Mouse (Mus musculus) large intestine, adult 2 months (tissue): ENCODE measurements at regions not wholly inside any gene's neighbourhood (a gene's known extent, or its start where the extent isn't known, plus 50 kb on each side); places are given as distances from the start of the nearest gene placed in this dataset.

ENCODE experiments used
- DNase-seq: peaks from one replicate; pipeline ENCODE4 v3.0.0-alpha.2; 2012; ENCODE audit warnings: low read depth, low spot score
- WGBS: fragments of 180-500 bp; shearing (Covaris S2); methylation state at CpG from one replicate; pipeline ENCODE4 v1.1.7; 2018; 5-methylcytosine and 5-hydroxymethylcytosine counted together

- WGBS: 76% methylated on average over 3 of the region's 3 CpGs
These were observed 830.3 kb upstream of the Adgrl2 start for GRCm38 (mm10) chr3:149820670-149821069.

DNA sequence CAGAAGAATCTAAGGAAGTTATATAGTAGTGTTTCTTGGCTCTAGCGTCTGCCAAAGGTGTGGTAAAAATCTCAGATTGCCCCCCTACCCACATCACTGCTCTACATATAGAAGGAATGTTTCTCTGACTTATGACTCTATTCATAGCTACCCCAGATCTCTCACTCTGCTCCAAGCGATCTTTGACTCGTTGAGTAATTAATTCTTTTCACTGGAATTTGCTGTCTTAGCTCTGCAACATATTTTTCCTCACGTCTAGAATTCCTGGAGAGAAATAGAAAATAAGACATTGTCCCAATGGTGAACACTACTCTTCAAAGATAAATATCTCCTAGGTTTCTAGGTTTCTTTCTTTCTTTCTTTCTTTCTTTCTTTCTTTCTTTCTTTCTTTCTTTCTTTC is 829.5 kb upstream of the Adgrl2 start:
- DNase-seq: no peak
- WGBS: 60% methylated on average over 4 of the region's 4 CpGs

More at GRCm38 (mm10) chr3:149820670-149821069, 830.3 kb upstream of the Adgrl2 start:
- DNase-seq: no peak

DNA sequence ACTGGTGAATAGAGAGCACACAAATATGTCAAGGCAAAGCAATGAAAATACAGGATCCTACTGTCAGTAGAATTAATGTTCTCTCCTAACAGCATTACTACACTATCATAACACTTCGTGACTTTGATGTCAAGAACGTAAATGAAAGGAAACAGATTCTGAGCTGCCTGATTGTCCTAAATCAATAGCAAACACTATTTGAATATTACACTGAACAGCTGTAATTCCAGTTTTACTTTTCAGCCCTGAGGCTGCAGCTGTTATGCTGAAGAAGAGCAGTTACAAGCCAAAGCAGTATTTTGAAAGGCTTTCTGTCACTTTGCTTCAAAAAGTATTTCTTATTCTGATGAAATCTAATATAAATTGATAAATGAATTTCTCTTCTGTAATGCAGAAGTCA is 828.7 kb upstream of the Adgrl2 start:
- no peak for DNase-seq
- 71% methylated on average over 2 of the region's 2 CpGs for WGBS

GRCm38 (mm10) chr3:149811036-149811435 is 820.7 kb upstream of the Adgrl2 start:
- no peak for DNase-seq
- 50% methylated on average over 2 of the region's 2 CpGs for WGBS

DNA sequence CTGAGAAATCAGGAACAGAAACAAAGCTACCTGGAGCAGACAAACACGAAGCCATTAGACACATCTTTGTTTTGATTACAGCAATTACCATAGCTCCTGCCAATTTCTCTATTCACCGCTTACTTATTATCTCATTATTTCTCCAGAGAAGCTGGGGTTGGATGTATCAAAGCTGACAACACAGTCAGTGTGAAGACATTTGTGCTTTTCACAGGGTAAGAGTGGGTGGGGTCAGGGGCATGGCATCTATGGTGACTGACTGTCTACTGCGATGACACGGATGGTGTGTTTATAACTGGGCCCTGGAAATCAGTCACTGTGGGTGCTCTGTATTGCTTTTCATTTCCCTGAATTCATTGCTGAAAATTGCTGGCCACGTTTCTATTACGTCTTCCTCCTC is 815.0 kb upstream of the Adgrl2 start:
- 61% methylated on average over 6 of the region's 6 CpGs for WGBS
- no peak for DNase-seq

DNA sequence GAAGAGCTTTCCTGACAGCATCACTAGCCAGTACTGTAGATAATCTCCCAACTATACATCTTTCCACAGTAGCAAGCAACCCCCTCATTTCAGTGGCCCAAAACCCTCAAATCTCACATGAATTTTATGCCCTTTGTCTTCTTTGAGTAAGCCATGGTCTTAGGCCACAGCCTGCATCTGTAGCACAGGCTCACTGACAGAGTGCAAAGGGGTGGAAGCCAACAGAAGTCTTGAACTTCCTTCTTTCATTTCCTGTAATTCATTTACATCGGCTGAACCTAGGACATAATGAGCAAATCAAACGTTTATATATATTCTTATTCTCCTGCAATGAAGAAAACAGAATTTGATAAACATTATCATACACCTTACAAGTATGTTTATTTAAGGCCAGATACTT is 805.8 kb upstream of the Adgrl2 start:
- 56% methylated on average over 2 of the region's 2 CpGs for WGBS
- no peak for DNase-seq

DNA sequence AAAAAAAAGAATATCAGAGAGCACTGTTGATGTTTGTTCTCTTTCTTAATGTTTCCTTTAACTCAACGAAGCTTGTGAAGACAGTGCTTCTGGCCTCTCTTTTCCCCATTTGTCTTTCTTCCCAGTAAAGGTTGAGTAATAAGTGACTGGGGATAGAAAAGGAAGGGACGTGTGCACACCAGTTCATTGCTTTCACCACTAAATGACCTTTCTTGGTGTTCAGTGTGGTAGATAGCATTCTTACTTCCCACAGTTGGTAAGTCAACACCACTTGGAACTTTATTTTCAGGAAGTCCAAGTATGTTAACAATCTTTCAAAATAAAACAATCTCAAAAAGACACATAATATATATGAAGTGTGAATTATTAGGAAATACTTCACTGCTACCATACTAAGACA is 801.2 kb upstream of the Adgrl2 start:
- 55% methylated on average over 2 of the region's 2 CpGs for WGBS
- DNase-seq: no peak

GRCm38 (mm10) chr3:149786096-149786495 is 795.7 kb upstream of the Adgrl2 start:
- 84% methylated on average over 2 of the region's 2 CpGs for WGBS
- no peak for DNase-seq

DNA sequence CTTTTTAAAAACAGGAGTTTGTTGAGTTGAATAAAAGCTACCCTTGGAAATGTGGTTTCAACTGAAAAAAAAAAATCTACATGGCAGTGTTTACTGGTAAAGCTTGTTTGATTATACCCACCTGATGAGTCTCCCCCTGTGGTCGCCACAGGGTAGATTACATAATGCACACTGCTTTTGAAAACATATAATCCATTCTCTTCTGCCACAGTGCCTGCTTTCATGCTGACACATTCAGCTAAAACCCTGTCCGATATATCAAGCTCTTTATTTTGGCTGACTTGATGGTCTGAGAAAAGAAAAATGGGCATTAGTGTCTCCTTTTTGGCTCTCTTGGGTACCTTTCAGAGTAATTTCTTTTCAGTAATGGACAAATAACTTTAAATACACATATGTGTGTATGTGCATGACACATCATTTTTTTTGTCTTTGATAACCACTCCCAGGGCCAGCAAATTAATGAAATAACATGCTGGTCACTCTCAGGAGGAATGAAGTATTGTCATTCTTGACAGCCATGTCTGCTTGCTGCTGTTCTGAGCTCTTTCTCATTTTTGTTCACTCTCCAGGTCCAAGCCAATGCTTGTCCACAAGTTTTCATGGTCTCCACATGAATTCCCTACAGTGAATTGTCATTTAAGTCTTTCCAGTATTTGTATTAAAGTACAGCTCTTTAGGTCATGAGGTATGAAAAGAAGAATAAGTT is 793.7 kb upstream of the Adgrl2 start:
- WGBS: 58% methylated on average over 2 of the region's 2 CpGs
- no peak for DNase-seq

DNA sequence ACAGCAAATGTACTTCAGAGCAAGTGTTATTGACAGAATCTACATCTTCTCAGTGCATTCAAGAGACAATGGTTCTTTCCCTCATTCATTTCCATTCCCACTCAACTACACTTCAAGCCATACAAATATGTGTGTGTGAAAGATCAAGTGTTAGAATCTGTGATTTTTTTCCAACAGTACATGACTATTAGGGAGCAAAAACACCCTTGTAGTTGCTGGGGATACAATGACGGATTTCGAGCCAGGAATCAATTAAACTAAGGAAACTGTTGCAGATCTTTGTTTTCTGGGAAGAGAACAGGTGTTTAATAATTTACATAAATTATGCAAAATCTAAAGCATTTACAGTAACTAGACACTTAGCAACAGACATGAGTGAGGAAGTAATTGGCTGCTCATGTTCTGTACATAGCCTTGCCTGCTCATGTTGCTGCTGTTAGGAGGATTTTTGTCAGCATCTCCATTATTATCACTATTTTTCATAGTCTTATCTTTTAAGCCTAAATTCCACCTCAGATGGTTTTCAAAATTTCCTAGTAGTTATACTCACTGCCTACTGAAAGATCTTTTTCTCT is 777.6 kb upstream of the Adgrl2 start:
- no peak for DNase-seq
- WGBS: 84% methylated on average over 2 of the region's 2 CpGs

GRCm38 (mm10) chr3:149761245-149761644 is 770.9 kb upstream of the Adgrl2 start:
- no peak for DNase-seq
- WGBS: 91% methylated on average over 2 of the region's 2 CpGs

GRCm38 (mm10) chr3:149757910-149758592 is 767.7 kb upstream of the Adgrl2 start:
- DNase-seq: no peak
- 60% methylated on average over 6 of the region's 6 CpGs for WGBS

GRCm38 (mm10) chr3:149736069-149736468 is 745.7 kb upstream of the Adgrl2 start:
- DNase-seq: no peak
- WGBS: 51% methylated on average over 3 of the region's 3 CpGs

DNA sequence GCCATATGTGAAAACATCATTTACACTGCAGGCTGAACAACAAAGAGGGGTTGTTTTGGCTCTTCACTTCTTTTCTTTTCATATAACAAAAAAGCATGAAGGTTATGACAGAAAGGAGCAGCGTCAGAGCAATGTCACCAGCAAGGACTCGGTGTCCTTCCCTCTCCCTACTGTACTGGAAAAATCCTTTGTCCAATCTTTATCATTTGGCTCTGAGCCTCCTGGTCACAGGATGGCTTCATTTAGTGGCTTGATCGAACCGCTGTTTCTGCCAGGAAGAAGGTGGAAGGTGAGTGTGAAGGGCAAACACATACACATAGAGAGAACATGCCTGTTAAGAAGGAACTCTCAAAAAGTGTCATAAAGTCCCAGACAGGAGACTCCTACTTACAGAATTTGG is 735.9 kb upstream of the Adgrl2 start:
- 86% methylated on average over 4 of the region's 4 CpGs for WGBS
- DNase-seq: no peak

DNA sequence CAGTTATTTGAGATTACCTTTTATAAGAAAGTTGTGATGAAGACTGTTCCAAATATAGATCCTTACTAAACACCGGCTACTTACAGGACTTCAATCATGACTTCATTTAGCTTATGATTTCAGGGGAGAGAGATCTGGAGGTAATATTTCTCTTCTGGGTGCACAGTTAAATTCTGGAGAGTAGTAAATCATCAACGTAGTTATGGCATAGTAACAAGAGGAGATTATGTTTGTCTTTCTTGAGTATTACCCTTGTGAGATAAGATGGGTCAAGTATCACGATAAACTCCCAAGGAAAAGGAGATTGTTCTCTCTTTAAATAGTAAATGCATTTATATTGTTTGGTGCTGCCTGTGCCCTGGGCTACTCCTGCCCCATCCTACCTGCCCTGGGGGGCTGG is 734.5 kb upstream of the Adgrl2 start:
- DNase-seq: no peak
- WGBS: 38% methylated on average over 3 of the region's 3 CpGs

DNA sequence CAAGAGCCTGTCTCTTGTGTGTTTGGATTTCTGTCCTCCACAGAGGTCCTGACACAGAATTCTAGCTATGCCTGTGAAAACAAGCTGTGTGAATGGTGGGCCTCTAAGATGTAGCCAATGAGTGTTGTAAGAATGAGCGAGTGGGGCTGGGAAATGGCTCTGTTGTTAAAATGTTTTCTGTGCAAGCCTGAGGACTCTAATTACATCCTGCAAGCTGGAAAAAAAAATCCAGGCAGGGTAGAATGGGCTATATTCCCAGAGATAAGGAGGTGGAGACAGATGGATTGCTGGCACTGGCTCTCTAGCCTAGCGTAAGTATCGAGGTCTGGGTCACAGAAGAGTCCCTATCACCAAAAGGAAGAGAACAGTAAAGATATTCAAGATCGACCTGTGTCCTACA is 731.5 kb upstream of the Adgrl2 start:
- no peak for DNase-seq
- WGBS: 63% methylated on average over 4 of the region's 4 CpGs

DNA sequence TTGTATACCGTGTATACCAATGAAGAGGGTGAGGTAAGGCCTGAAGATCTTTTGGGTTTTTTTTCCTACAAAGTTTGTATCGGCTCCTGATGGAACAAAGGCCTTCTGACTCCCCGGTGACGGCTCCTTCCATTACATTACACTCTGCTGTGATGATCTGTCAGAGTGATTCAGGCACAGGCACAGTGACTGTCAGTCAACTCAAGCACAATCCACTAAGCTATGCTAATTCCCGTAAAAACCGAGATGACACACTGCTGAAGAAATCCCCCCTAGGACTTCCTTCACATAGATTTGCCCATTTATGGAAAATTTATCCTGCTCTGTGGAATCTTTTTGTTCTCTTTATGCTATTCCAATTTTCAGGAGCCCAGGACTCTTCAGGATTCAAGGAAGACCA is 730.0 kb upstream of the Adgrl2 start:
- WGBS: 85% methylated on average over 6 of the region's 6 CpGs
- DNase-seq: no peak

GRCm38 (mm10) chr3:149705724-149706123 is 715.4 kb upstream of the Adgrl2 start:
- WGBS: 83% methylated on average over 10 of the region's 10 CpGs

DNA sequence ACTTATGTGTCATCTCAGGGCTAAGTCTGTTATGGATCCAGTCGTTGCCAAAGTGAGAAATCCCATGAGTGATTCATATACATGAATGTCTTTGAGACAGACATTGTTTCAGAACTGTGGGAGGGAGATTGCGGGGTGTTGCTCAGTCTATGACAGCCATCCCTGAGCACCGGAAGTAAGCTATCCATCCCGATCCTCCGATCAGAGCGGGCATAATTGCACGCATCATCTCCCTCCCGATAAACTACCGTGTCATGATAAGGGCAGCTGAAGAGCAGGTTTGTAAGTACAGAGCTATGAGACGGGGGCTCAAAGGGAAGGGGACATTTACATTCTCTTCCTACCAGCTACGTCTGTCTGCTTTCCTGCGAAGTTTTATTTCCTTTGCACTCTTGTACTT is 715.0 kb upstream of the Adgrl2 start:
- 88% methylated on average over 12 of the region's 12 CpGs for WGBS
- DNase-seq: no peak

More at GRCm38 (mm10) chr3:149705724-149706123, 715.4 kb upstream of the Adgrl2 start:
- no peak for DNase-seq

- 47% methylated on average over 4 of the region's 4 CpGs for WGBS
- DNase-seq: no peak
These were observed 714.1 kb upstream of the Adgrl2 start for GRCm38 (mm10) chr3:149704478-149704877.

DNA sequence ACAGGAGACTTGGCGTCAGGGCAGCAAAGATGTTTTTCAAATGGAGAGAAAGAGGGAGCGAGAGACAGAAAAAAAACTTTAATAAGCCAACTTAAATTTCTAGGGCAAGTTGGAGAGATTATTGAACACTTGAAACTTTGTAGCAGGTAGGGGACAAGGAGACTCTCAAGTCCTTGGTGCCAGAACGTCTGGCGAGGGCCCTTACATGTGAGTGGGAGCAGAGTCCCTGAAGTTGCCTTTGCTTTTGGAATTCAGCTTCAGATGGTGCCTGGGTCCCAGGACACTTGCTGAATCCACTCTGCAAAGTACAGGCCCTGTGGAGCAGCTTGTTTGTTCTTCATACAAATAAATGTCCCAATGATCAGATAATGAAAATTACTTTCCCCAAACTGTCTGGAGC is 693.2 kb upstream of the Adgrl2 start:
- WGBS: 79% methylated on average over 4 of the region's 4 CpGs
- no peak for DNase-seq
